Mouse (Mus musculus) urinary bladder, postnatal 4 days (tissue): ENCODE measurements around the gene Agfg1.
"Not testable (repeated sequence)": the region's sequence is repeated elsewhere in the genome, so short reads cannot be mapped to it uniquely, and the experiment has no call there.

Source experiments
- DNase-seq, 2 experiments: peaks; one replicate each; pipeline ENCODE4 v3.0.0; 2021 to 2022; ENCODE audit warnings: low spot score in 2 of 2

The Agfg1 gene

GRCm38 (mm10) chr1:82901201-82901600 lies 61.9 kb downstream of the Agfg1 start:
- no peak for DNase-seq

- DNase-seq, result no peak
These were observed 66.6 kb downstream of the Agfg1 start for GRCm38 (mm10) chr1:82905886-82906285.

GRCm38 (mm10) chr1:82913025-82913424 lies 73.7 kb downstream of the Agfg1 start, which contains the start of gene A030005L19Rik:
Gene A030005L19Rik, plus strand, starts transcription at chr1:82913325.
- DNase-seq, result no peak

DNA sequence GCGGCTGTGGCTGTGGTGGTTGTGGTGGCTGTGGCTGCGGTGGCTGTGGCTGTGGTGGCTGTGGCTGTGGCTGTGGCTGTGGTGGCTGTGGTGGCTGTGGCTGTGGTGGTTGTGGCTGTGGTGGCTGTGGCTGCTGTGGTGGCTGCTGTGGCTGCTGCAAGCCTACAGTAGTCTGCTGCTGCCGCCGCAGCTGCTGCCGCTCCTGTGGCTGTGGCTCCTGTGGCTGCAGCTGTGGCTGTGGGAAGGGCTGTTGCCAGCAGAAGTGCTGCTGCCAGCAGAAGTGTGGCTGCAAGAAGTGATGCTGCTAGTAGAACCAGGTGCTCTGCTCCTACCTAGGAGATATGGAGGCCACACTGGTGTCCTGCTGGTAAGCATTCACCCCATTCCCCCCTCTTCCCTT lies 74.2 kb downstream of the Agfg1 start:
- DNase-seq, result not testable (repeated sequence)

GRCm38 (mm10) chr1:82924650-82925049 lies 85.4 kb downstream of the Agfg1 start, which contains the start of gene A030014E15Rik:
Gene A030014E15Rik, plus strand, starts transcription at chr1:82924917.
- DNase-seq, result no peak

GRCm38 (mm10) chr1:82930558-82930957 lies 91.3 kb downstream of the Agfg1 start:
- DNase-seq, result not testable (repeated sequence)

DNA sequence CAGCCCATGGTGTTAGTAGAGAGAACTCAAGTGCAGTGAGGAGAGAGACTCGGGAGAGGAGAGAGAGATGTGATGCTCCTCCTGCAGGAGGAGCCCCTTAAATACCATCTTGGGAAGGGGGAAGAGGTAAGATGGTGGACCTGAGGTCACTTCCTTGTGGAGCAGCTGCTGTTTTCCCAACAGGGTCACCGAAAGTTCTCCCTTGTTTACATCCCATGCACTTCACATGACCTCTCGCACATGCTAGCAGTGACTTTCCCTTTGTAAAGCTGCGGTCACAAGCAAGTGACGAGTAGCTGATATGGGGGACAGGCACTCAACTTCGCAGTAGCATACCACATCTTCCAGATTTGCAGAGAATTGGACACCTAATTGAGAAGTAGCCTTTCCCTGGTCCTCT lies 92.0 kb downstream of the Agfg1 start, which contains the start of gene Gm6217:
Gene Gm6217, minus strand, starts transcription at position 74 of the 400 bp plus-strand sequence.
- not testable (repeated sequence) for DNase-seq

- DNase-seq, result no peak
These were observed 99.4 kb downstream of the Agfg1 start for GRCm38 (mm10) chr1:82938666-82939065.

- not testable (repeated sequence) for DNase-seq
These were observed 103.2 kb downstream of the Agfg1 start for GRCm38 (mm10) chr1:82942505-82942904.

DNA sequence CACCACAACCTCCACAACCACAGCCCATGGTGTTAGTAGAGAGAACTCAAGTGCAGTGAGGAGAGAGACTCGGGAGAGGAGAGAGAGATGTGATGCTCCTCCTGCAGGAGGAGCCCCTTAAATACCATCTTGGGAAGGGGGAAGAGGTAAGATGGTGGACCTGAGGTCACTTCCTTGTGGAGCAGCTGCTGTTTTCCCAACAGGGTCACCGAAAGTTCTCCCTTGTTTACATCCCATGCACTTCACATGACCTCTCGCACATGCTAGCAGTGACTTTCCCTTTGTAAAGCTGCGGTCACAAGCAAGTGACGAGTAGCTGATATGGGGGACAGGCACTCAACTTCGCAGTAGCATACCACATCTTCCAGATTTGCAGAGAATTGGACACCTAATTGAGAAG lies 104.0 kb downstream of the Agfg1 start, which contains the start of gene A030003K21Rik:
Gene A030003K21Rik, minus strand, starts transcription at position 94 of the 400 bp plus-strand sequence.
- DNase-seq, result not testable (repeated sequence)

- not testable (repeated sequence) for DNase-seq
These were observed 106.7 kb downstream of the Agfg1 start for GRCm38 (mm10) chr1:82946029-82946428.

- no peak for DNase-seq
These were observed 109.3 kb downstream of the Agfg1 start for GRCm38 (mm10) chr1:82948601-82949000.
